Mouse (Mus musculus): ENCODE results near the gene Notch3. TPM values are rescaled to one million over a fixed set of nuclear protein-coding genes. Genes with fewer than 3 reads are reported as not detected.
A peak's percentile ranks its signal among the peaks of the same experiment; 100 is the strongest.
"Not testable (repeated sequence)": the region's sequence is repeated elsewhere in the genome, so short reads cannot be mapped to it uniquely, and the experiment has no call there.

Gene Notch3
- polyA plus RNA-seq, 1 experiment from 2014 or later = 1.7 TPM

GRCm38 (mm10) chr17:32103054-32103453 is 63.6 kb downstream of the Notch3 start:
- H3K36me3 ChIP-seq = no peaks in the 10 kb centered on the region
- no peak overlapping the region for H3K27ac ChIP-seq
- H3K9me3 ChIP-seq (replicated peaks) = no peaks in the 10 kb centered on the region
- H3K4me2 ChIP-seq = no peak overlapping the region
- H3K4me3 ChIP-seq = no peak overlapping the region
- no peak overlapping the region for H3K9ac ChIP-seq
- H3K27me3 ChIP-seq (replicated peaks) = peaks cover 11% of the 10 kb centered on the region; the same call in 1 of the 2 replicates
- H3K4me1 ChIP-seq = peaks cover 71% of the 10 kb centered on the region
- WGBS (ENCODE audit: insufficient replicate concordance) = 16% methylated on average over 4 of the region's 4 CpGs
- ATAC-seq = no peak

- peaks cover 13% of the 10 kb centered on the region; the same call in 1 of the 2 replicates for H3K27me3 ChIP-seq (replicated peaks)
- ATAC-seq = peak; percentile 89
- H3K4me1 ChIP-seq = peaks cover 49% of the 10 kb centered on the region
- H3K27ac ChIP-seq = peak overlapping the region; percentile 80
- 2% methylated on average over 44 of the region's 44 CpGs for WGBS (ENCODE audit: insufficient replicate concordance)
- H3K4me2 ChIP-seq = peak overlapping the region; percentile 99
- peak overlapping the region; percentile 84 for H3K9ac ChIP-seq
- H3K4me3 ChIP-seq = peak overlapping the region; percentile 64
- H3K36me3 ChIP-seq = no peaks in the 10 kb centered on the region
- no peaks in the 10 kb centered on the region for H3K9me3 ChIP-seq (replicated peaks)
These were observed 66.6 kb downstream of the Notch3 start for GRCm38 (mm10) chr17:32099943-32100586.

GRCm38 (mm10) chr17:32099574-32099942 is 67.1 kb downstream of the Notch3 start:
- WGBS (ENCODE audit: insufficient replicate concordance) = 31% methylated on average over 8 of the region's 8 CpGs
- Histone ChIP-seq H3K27me3 (replicated peaks) (peaks cover 8% of the 10 kb centered on the region; the same call in 1 of the 2 replicates), H3K9me3 (replicated peaks) (no peaks in the 10 kb centered on the region), H3K4me2 (peak overlapping the region; percentile 99), H3K36me3 (no peaks in the 10 kb centered on the region), H3K9ac (peak overlapping the region; percentile 84), H3K4me3 (peak overlapping the region; percentile 64), H3K4me1 (peaks cover 44% of the 10 kb centered on the region), H3K27ac (peak overlapping the region; percentile 80)
- peak; percentile 23; the same call in 1 of the 2 replicates for ATAC-seq

- 73% methylated on average over 6 of the region's 6 CpGs for WGBS (ENCODE audit: insufficient replicate concordance)
- not testable (repeated sequence) for H3K9ac ChIP-seq; H3K4me3 ChIP-seq; H3K4me2 ChIP-seq; H3K27ac ChIP-seq; H3K36me3 ChIP-seq; H3K27me3 ChIP-seq (replicated peaks); H3K9me3 ChIP-seq (replicated peaks); ATAC-seq
- peaks cover 45% of the 10 kb centered on the region for H3K4me1 ChIP-seq
These were observed 67.7 kb downstream of the Notch3 start for GRCm38 (mm10) chr17:32098905-32099304.

- Histone ChIP-seq H3K4me1 (peaks cover 57% of the 10 kb centered on the region), H3K4me3 (no peak overlapping the region), H3K27me3 (replicated peaks) (0 out of 2 replicates have a peak, but pooled peaks cover 5% of the 10 kb centered on the region), H3K27ac (peak overlapping the region; percentile 51), H3K36me3 (no peaks in the 10 kb centered on the region), H3K4me2 (no peak overlapping the region), H3K9me3 (replicated peaks) (no peaks in the 10 kb centered on the region), H3K9ac (no peak overlapping the region)
- whole genome bisulfite sequencing (ENCODE audit: insufficient replicate concordance) = 63% methylated on average over 1 of the region's 1 CpGs
- ATAC-seq = no peak
These were observed 69.0 kb downstream of the Notch3 start for GRCm38 (mm10) chr17:32097676-32098075.

- Histone ChIP-seq H3K36me3 (no peaks in the 10 kb centered on the region), H3K9me3 (replicated peaks) (no peaks in the 10 kb centered on the region), H3K4me3 (no peak overlapping the region), H3K9ac (peak overlapping the region; percentile 73; the same call in 1 of the 2 replicates), H3K4me1 (peaks cover 53% of the 10 kb centered on the region), H3K27me3 (replicated peaks) (0 out of 2 replicates have a peak, but pooled peaks cover 4% of the 10 kb centered on the region), H3K4me2 (peak overlapping the region; percentile 73; the same call in 1 of the 2 replicates), H3K27ac (peak overlapping the region; percentile 98)
- no peak for ATAC-seq
- 75% methylated on average over 5 of the region's 5 CpGs for WGBS (ENCODE audit: insufficient replicate concordance)
These were observed 73.8 kb downstream of the Notch3 start for GRCm38 (mm10) chr17:32092895-32093294.

- peak overlapping the region; percentile 73 for H3K4me2 ChIP-seq
These were observed 74.4 kb downstream of the Notch3 start for GRCm38 (mm10) chr17:32092241-32092619.

GRCm38 (mm10) chr17:32091364-32092240 is 75.0 kb downstream of the Notch3 start:
- peak; percentile 94 for ATAC-seq
- H3K9ac ChIP-seq = peak overlapping the region; percentile 73
- H3K4me3 ChIP-seq = peak overlapping the region; percentile 52
- not testable (repeated sequence) for H3K36me3 ChIP-seq; H3K27me3 ChIP-seq (replicated peaks); H3K9me3 ChIP-seq (replicated peaks)
- H3K4me1 ChIP-seq = peaks cover 59% of the 10 kb centered on the region
- WGBS (ENCODE audit: insufficient replicate concordance) = 7% methylated on average over 16 of the region's 16 CpGs
- H3K4me2 ChIP-seq = peak overlapping the region; percentile 73
- peak overlapping the region; percentile 98 for H3K27ac ChIP-seq

More at GRCm38 (mm10) chr17:32092241-32092619, 74.4 kb downstream of the Notch3 start:
- H3K27ac ChIP-seq = peak overlapping the region; percentile 98
- H3K27me3 ChIP-seq (replicated peaks) = no peaks in the 10 kb centered on the region
- H3K9ac ChIP-seq = peak overlapping the region; percentile 73
- peaks cover 54% of the 10 kb centered on the region for H3K4me1 ChIP-seq
- no peaks in the 10 kb centered on the region for H3K36me3 ChIP-seq
- 57% methylated on average over 1 of the region's 1 CpGs for WGBS (ENCODE audit: insufficient replicate concordance)
- no peaks in the 10 kb centered on the region for H3K9me3 ChIP-seq (replicated peaks)
- peak overlapping the region; percentile 33; the same call in 1 of the 2 replicates for H3K4me3 ChIP-seq
- peak; percentile 85 for ATAC-seq

GRCm38 (mm10) chr17:32091032-32091363 is 75.7 kb downstream of the Notch3 start:
- H3K27me3 ChIP-seq (replicated peaks) = no peaks in the 10 kb centered on the region
- peak overlapping the region; percentile 52 for H3K4me3 ChIP-seq
- H3K4me2 ChIP-seq = peak overlapping the region; percentile 73
- H3K9ac ChIP-seq = peak overlapping the region; percentile 73
- no peaks in the 10 kb centered on the region for H3K36me3 ChIP-seq
- peak overlapping the region; percentile 98 for H3K27ac ChIP-seq
- peak; percentile 8 for ATAC-seq
- 11% methylated on average over 1 of the region's 1 CpGs for WGBS (ENCODE audit: insufficient replicate concordance)
- no peaks in the 10 kb centered on the region for H3K9me3 ChIP-seq (replicated peaks)
- peaks cover 59% of the 10 kb centered on the region for H3K4me1 ChIP-seq

GRCm38 (mm10) chr17:32087069-32087468 is 79.6 kb downstream of the Notch3 start:
- Histone ChIP-seq H3K36me3 (no peaks in the 10 kb centered on the region), H3K4me2 (peak overlapping the region; percentile 13; the same call in 1 of the 2 replicates), H3K9ac (no peak overlapping the region), H3K9me3 (replicated peaks) (no peaks in the 10 kb centered on the region), H3K4me1 (peaks cover 40% of the 10 kb centered on the region), H3K27me3 (replicated peaks) (0 out of 2 replicates have a peak, but pooled peaks cover 4% of the 10 kb centered on the region), H3K4me3 (no peak overlapping the region), H3K27ac (no peak overlapping the region)
- ATAC-seq = no peak
- 84% methylated on average over 2 of the region's 2 CpGs for WGBS (ENCODE audit: insufficient replicate concordance)

GRCm38 (mm10) chr17:32083351-32083750 is 83.3 kb downstream of the Notch3 start:
- Histone ChIP-seq H3K27ac (no peak overlapping the region), H3K9ac (no peak overlapping the region), H3K27me3 (replicated peaks) (peaks cover 20% of the 10 kb centered on the region; the same call in 1 of the 2 replicates), H3K9me3 (replicated peaks) (no peaks in the 10 kb centered on the region), H3K36me3 (no peaks in the 10 kb centered on the region), H3K4me1 (peaks cover 14% of the 10 kb centered on the region), H3K4me3 (no peak overlapping the region), H3K4me2 (no peak overlapping the region)
- WGBS (ENCODE audit: insufficient replicate concordance) = 84% methylated on average over 2 of the region's 2 CpGs
- no peak for ATAC-seq

- H3K27me3 ChIP-seq (replicated peaks) = peaks cover 24% of the 10 kb centered on the region
- peaks cover 29% of the 10 kb centered on the region for H3K4me1 ChIP-seq
- H3K9ac ChIP-seq = no peak overlapping the region
- no peak overlapping the region for H3K27ac ChIP-seq
- H3K4me3 ChIP-seq = no peak overlapping the region
- no peaks in the 10 kb centered on the region for H3K36me3 ChIP-seq
- ATAC-seq = peak; percentile 46; the same call in 1 of the 2 replicates
- 11% methylated on average over 2 of the region's 2 CpGs for WGBS (ENCODE audit: insufficient replicate concordance)
- no peaks in the 10 kb centered on the region for H3K9me3 ChIP-seq (replicated peaks)
- H3K4me2 ChIP-seq = no peak overlapping the region
These were observed 91.5 kb downstream of the Notch3 start for GRCm38 (mm10) chr17:32075164-32075563.

Measured in liver, embryonic 12.5 days (tissue).